Mouse (Mus musculus) thymus, adult 2 months (tissue): ENCODE data around the gene Dab1.

Experiments used
- CTCF ChIP-seq: fragments of 200-500 bp; IDR thresholded peaks from 2 replicates; pipeline ENCODE4 v1.5.1; 2012; ENCODE audit warnings: mild to moderate bottlenecking, control low read depth, low read length, moderate library complexity, borderline replicate concordance; ENCODE audit not compliant: control insufficient read depth, poor library complexity, insufficient read depth; ENCODE audit errors: extremely low read depth
- POLR2A ChIP-seq: fragments of 200-500 bp; IDR thresholded peaks from 2 replicates; pipeline ENCODE4 v1.6.1; 2012; ENCODE audit warnings: mild to moderate bottlenecking, low read length, control low read depth, moderate library complexity; ENCODE audit not compliant: control insufficient read depth, poor library complexity, insufficient read depth; ENCODE audit errors: extremely low read depth

DNA sequence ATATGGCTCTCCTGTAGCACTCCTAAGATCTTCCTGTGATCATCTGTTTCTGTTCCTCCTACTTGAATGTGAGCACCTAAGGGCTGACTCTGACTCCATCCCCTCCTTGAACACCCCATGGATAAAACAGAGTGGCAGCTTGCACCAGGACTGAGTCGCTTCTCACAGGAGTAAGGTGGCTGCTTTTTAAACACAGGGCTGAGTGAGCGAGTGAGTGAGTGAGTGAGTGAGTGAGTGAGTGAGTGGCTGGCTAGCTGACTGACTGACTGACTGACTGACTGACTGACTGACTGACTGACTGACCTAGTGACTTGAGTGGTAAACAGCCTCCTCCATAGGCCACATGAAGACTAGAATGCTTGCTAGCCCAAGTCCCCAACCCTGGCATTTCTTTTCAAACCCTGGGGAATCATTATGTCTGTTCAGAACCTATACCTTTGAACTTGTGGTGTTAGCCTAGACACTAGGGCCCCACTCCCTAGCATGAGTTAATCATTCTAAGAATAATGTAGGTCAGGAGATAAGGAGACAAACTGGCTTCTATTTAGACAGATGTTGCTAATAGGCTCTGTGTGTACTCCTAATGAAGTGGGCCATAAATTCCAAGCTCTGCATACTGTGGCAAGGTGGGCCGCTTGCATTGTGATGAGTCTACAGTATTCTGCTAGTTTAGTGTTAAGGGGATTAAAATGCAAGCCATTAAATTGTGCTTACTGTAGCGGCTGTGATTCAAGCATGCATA is 910.9 kb downstream of the Dab1 start:
- TF ChIP-seq CTCF (no peak), POLR2A (no peak)
